Mouse (Mus musculus) layer of hippocampus, adult 8-10 months (tissue): Measurements from ENCODE around the gene Lmtk2. TPM values are rescaled to one million over a fixed set of nuclear protein-coding genes. Genes with fewer than 3 reads are reported as not detected.

Source experiments
- DNase-seq, 2 experiments: peaks; one replicate each; pipeline ENCODE4 v3.0.0; 2022; ENCODE audit warnings: low spot score in 2 of 2
- total RNA-seq, 4 experiments: library from RNA; stranded (reverse); gene quantifications; 2 replicates each; pipeline ENCODE4 v1.2.4; 2022

Lmtk2 gene
- total RNA-seq, 4 experiments from 2014 or later, result 76.3 to 105 (median 90.6) TPM

DNA sequence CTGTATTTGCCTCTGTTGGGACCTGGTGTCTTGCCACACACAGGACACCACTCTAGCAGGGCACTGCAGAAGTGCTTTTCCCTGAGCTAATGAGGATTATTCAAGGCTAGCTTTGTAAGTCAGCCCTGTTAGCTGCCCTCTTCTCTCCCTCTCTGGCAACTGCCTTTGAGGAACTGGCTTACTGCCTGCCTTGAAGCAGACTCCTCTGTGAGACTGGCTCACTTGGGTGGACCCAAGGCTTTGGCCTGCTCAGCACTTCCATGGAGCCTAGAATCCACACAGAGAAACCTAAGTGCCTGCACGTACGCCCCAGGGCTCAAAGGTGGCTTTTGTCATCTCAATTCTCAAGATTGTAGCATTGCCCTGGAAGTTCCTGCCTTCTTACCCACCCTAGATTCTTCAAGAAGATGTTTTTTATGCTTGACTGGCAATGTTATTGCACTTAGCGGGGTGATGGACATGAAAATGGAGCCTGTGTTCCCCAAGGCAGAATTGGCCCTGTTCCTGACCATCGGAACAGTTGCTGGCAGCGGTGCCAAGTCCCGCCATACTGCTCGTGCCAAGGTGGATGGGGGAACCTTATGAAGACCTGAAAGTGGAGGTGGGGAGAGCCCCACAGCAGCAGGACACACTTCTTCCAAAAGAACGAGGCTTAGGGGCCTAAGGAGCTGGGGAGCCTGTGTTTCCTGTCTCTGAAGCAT is 69.2 kb downstream of the Lmtk2 start:
- DNase-seq, result no peak

DNA sequence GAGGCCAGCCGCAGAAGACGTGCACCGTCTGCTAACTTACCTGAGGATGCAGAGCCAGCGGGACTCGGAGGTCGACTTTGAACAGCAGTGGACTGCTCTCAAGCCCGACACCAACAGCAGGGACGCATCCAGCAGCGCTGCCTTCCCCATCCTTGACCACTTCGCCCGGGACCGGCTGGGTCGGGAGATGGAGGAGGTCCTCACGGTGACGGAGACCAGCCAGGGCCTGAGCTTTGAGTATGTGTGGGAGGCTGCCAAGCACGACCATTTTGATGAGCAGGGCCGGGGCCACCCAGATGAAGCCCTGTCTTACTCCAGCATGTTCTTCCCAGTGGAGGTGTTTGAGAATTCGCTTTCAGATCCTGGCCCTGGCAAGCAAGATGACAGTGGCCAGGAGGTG is 73.4 kb downstream of the Lmtk2 start:
- no peak for DNase-seq

DNA sequence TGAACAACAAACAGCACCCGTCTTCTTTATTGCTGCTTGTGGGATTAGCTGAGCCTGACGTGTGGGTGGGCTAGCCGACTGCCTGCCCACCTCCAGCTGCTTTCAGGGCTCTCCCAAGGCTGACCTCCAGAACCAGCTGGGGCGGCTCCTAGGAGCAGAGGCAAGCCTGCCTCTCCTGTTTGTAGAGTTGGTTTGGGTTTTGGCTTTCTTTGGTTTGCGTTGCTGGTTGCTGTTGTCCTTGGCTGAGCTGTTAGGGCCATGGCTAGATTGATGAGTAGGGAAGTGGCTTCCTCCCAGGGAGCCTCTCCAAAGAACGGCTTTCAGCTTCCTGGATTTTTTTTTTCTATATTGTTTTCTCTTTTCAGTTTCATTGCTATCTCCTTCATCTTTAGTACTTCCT is 78.0 kb downstream of the Lmtk2 start:
- no peak for DNase-seq

DNA sequence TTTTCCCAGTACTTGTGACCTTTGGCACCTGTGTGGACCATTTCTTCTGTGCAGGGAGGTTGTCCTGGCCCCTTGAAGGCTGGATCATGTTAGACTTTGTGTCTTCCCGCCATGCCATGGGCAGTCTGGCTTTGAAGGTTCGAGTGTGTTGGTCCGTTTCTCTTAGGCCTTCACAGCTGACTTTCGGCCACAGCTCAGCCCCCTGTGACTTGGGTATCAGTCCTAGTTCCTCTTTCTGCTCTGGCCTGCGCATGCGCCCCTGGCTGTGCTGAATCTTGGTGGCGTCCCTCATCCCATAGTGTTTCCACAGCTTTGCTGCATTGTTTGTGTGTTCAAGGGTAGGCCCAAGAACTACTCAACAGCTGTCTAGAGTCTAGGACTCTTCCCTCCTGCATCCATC is 81.0 kb downstream of the Lmtk2 start:
- no peak for DNase-seq

DNA sequence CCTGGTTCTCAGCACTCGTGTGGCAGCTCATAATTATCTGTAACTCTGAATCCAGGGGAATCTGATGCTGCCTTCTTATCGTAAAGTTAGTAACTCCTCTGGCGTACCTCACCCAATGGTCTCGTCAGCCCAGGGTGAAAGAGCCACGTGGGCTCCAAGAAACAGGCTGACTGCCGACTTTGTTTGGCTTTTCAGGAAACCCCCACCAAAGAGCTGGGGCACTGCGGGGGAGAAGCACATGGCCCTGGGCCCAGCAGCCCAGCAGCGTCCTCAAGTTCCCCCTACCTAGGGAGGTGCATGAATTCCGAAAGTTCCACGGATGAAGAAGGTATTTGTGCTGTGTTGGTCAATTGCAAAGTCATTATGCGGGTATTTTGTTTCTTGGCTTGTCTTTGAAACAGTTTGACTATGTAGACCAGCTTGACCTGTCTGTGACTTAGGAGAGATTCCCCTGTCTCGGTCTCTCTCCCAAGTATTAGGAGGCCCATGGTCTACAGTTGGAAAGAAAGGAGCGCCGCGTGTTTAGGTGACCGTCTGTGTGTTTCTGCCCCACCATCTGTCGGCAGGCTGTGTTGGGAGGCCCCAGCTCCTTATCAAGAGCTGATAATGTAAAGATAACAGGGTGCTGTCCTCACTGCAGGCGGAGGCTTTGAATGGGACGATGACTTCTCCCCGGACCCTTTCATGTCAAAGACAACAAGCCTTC is 82.5 kb downstream of the Lmtk2 start:
- DNase-seq, result no peak

DNA sequence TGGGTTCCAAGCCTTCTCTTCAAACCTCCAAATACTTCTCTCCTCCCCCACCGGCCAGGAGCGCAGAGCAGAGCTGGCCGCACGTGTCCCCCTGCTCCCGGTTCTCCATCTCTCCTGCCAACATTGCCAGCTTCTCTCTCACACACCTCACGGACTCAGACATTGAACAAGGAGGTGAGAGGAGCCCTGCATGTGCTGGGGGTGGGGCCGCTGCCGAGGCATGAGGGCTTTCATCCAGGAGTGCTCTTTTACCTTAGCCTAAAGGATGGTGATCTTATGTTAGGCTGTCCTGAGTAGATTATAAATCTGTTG is 83.0 kb downstream of the Lmtk2 start:
- no peak for DNase-seq

DNA sequence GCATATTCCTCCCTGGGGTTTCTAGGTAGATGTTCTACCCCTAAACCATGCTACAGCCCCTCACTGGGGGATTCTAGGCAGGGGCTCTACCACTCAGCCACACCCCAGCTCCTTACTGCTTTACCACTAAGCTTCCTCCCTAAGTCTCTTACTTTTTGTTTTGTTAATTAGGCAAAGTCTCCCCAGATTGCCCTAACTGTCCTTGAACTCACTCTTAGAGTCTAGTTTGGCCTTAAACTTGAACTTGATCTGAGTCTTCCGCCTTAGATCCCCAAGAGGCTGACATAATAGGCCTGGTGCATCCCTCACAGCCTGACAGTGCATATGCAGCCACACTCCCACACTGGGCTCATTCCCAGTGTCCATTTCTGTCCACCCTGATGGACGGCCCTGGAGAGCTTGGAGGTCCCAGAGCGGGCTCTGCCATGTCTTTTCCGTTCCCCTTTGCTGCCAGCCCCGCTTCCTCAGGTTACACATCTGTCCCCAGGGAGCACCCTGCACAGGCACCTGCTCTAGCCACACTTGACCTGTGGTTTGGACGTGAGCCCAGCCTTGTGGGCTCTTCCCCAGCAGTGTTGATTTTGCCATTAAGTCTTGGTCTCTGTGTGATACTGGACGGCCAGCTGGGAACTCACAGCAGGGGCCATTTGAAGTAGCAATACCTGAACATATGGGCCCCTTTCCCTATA is 83.6 kb downstream of the Lmtk2 start:
- DNase-seq, result no peak

DNA sequence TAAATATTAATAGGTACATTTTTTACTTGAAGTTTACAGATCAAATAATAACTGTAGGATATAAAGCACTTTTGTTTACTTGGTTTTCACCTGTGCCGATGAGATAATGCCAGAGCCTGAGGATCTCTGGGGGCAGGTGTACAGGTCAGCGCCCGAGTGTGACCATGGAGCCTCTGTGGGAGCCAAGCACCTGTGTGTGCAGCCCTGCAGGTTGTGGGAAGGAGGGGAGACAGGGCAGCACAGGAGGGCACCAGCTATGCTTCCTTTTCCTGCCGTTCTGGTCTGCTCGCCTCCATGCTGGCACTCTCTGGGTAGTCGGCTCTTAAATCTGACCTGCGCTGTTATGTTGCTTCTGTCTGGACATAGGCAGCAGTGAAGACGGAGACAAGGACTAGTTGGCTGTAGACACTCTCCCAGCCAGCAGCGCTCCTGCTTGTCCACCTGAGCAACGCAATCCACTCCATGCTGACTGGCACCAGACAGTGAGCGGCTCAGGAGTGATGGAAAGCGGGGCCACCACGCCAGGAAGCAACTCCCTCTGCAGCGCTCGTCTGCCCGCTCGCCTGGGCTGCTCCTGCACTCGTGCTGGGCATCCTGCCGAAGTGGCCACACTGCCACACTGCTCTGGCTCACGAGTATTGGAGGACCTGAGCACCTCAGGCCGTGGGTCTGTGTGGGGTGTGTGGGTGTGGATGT is 84.3 kb downstream of the Lmtk2 start:
- no peak for DNase-seq

DNA sequence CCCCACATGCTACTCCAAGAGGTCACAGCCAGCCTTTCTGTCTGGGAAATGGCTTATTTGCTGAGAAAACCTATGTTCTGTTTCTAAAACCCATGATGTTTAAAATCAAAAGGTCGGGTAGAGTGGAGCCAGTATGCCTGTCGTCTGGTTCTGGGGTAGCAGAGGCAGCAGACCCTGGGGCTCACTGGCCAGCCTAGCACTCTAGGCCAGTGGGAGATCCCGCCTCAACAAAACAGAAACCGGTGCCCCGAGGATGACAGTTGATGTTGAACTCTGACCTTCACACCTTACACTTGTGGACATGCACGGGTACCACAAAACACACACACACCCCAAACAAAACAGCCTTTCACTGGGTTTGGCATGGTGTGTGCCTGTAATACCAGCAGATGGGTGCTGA is 88.2 kb downstream of the Lmtk2 start:
- no peak for DNase-seq

DNA sequence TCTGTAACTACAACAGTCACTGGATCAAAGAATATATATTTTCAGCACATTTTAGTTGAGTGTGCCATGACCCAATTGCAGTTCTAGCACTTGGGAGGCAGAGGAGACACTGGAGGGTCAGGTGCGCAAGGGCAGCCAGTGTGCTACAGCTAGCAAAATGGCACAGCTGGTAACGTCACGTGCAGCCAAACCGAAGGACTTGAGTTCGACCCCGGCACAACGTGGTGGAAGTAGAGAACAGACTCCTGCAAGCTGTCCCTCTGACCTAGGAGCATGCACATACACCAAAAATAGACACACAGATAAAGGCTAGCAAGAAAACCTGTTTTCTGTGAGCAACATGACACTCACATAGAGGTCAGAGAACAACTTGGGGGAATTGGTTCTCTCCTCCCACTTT is 89.1 kb downstream of the Lmtk2 start:
- no peak for DNase-seq

DNA sequence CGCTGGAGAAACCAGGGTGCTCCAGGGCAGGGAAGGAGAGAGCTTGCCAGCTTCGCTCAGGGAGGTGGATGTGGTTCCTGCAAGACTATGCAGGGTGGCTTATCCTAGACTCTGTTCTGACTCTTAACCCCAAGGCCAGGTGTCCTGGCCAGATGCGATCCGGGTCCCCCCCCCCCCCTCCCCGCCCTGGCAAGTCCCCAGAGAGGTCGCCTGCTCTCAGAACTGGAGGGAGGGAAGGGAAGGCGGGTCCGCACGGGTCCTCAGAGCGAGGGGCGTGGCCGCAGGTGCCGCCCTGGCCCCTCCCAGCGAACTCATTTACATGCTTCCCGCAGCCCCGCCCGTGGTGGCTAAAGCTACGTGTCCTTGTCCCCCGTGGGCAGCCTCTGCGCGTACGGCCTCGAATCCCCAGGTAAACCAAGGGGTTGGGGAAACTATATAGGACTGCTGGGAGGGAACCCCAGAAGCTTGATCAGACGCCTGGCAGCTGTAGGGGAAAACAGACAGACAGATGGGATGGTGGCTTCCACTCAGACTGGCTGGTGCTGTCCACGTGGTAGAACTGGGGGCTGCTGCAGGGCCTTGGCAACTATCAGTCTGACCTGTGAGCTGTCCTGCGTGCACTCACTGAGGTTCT is 89.8 kb downstream of the Lmtk2 start, which contains the start of gene Bhlha15:
TSS of gene Bhlha15 (plus strand) at position 337 of the 634 bp plus-strand sequence.
- no peak for DNase-seq

DNA sequence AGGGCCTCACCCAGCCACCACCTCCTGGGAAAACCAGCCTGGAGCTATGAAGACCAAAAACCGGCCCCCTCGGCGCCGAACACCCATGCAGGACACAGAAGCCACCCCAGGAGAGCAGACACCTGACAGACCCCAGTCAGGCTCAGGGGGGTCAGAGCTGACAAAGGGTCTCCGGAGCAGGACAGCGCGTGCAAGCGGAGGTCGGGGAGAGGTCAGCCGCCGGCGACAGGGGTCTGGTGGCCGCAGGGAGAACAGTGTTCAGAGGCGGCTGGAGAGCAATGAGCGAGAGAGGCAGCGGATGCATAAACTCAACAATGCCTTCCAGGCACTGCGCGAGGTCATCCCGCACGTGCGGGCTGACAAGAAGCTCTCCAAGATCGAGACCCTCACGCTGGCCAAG is 90.8 kb downstream of the Lmtk2 start:
- DNase-seq, result no peak

DNA sequence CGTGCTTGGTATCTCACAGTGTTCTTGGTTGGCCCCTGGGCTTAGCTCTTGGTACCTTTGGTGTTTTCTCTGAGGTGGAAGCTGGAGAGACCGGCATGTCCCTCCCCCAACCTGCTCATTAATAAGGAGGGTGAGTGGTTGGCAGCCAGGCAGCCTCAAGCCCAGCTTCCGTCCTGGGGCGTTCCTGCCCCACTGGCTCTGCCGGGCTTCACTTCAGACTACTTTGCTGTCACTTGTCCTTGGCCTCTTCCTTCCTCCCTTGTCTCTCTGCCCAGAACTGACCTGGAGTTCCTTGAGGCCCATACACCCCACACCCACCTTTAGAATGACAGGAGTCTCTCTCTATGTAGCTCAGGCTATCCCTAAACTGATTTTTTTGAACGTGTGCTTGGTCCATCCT is 92.4 kb downstream of the Lmtk2 start:
- DNase-seq, result no peak

DNA sequence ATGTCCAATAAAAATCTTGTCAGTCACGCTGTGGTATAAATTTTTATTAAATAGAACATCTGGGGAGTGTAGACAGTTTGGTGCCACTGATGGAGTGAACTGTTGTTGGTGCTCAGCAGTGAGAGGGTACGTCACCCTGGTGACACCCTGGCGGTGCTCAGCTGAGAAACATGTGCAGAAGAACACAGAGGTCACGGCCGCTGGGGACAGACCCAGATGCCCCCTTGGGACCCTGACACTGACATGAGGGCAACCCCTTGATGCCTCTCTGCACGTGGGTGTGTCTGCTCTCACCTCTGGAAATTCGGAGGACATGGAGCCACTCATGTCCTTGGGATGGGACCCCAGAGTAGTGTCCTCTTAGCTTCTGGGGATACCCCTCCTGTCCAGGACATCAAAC is 94.2 kb downstream of the Lmtk2 start:
- DNase-seq, result no peak

DNA sequence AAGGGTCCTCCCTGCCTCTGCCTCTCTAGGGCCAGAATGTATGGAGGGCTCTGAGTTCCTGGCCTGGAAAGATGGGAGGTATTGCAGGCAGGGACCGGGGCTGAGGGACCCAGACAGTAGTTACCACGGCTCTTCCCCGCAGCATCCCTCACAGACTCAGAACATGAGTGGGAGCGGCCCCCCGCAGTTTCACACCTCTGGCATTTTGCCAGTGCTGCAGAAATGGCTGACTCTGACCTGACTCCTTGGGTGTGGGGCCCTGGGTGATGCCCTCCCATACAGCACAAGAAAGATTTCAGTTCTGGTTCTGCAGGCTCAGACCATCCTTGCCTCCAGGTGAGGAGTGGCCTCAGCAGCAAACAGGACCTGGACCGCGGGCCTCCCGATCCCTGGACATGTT is 95.3 kb downstream of the Lmtk2 start:
- DNase-seq, result no peak

DNA sequence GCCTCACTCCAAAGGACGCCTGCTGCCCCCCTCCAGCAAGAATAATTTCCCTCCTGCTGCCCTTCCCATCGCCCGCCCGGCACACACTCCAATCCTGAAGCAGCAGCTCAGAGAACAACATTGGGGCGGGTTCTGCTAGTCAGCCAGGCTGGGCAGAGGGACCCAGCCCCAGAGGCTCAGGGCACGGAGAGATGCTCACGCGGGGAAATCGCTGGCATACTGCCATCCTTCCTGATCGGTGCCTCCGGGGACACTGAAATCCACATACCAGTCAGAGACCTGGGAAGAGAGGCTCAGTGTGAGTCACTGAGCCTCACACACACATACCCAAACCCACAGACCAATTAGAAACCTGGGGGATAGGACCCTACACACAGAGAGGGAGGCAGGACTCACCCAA is 100.4 kb downstream of the Lmtk2 start:
- DNase-seq, result no peak

DNA sequence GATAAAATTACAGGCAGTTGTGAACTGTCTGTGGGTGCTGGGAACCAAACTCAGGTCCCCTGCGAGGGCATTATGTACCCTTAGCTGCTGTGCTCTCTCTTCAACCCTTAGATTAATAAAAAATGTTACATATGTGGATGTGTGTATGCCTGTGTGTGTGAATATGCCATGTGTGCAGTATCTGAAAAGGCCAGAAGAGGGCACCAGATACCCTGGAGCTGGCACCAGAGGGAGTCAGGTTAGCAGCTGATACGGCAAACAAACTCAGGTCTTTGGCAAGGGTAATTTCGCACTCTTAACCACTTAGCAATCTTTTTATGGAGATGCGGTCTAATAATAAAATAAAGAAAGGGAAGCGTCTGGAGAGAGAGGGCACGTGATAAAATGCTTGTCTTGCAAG is 102.2 kb downstream of the Lmtk2 start:
- DNase-seq, result no peak

DNA sequence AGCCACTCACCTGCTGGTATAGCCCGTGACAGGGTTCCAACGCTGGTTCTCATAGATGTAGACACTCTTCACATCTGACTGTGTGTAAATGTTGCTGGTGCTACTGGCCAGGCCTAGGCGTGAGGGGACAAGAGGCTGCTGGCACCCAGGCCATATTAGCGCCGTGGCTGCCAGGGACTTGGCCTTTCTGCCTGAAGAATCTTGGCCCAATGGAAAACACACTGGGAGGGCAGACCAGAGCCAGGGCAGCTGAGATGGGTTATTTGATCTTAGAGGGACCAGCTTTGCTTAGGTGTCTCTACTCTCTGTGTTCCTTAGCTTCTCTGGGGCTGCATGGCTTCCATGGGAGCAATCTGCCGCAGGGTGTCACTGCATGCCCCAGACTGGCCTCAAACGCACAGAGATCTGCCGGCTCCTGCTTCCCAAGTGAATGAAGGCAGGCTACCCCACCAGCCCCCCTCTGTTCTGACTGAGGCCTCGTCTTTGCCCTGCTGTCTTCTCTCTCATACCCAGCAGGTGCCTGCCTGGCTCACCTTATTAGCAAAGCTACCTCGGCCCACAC is 103.2 kb downstream of the Lmtk2 start:
- no peak for DNase-seq

DNA sequence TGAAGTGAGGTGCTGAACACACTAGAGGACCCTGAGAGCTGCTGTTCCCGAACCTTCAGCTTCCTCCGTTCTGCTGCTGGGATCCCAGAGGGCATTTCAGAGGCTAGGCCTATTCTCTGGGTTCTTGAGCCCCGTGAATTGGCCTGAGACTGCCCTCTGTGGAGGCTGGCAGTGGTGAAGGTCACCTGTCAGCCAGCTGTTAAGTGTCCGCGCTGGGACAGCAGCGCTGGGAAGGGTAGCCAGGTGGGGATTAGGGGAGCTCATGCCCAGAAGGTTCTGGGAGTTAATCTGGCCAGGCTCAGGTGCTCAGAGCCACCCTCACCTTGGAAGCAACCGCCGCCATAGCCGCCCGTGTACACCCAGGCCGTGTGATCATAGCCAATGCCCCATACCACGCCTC is 104.1 kb downstream of the Lmtk2 start:
- DNase-seq, result no peak

DNA sequence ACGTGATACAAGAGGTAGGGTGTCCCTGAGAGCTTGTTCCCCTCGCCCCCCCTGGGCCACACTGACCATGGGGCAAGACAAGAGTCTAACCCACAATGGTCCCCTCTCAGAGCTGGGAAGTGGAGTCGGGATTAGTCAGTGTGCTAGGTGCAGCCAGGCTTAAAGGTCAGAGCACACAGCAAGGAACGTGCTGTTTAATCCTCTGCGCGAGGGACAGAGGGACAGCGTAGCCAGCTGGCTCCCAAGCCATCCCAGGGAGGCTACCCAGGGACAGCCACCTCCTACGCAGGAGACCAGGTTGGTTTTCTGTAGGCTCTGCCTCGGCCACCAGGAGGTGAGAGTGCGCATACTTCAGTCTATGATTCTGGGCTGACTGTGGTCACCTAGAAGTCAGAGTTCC is 104.7 kb downstream of the Lmtk2 start:
- no peak for DNase-seq

DNA sequence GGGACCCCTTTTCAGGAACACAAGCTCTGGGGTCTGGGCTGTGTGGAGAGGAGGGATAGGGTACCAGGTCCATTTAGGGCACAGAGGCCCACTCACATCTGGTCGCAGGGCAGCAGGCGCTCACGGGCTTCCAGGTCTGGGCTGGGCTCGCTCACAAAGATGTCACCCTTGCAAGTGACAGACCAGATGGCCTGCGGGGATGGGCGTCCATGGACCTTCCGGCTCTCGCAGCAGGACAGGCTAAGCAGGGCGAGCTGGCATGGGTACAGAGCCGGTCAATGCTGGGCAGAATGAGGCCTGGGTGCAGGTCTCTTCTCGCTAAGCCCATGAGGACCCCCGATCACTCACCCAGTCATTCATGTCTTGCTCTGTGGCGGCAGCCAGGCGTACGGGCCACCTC is 105.8 kb downstream of the Lmtk2 start:
- no peak for DNase-seq
